Mouse (Mus musculus): Measurements from ENCODE around the gene Gucy1b1. TPM values are rescaled to one million over a fixed set of nuclear protein-coding genes. Genes with fewer than 3 reads are reported as not detected.

Gene Gucy1b1
- polyA plus RNA-seq, 2 experiments: 4.5 to 5.8 TPM

DNA sequence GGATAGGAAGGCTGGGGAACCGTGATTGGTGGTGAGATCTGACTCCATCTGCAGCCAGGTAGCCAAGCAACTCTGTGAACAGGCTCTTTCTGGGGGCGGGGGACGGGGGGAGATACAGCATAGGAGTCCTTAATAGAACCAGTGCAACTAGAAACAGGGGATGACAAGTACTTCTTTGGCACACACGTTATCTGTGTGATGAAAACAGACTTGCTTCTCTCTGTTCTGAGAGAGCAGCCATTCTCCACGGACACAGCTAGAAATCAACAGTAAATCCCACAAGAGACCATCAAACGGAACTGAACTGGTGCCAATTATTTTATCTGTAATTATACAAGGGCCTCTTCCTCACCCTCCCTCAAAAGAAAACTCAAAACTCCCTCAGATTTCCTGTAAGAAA lies 29.7 kb upstream of the Gucy1b1 start:
- DNase-seq (ENCODE audit: low read depth in 3 of 3, low spot score in 3 of 3) (no peak), ATAC-seq (ENCODE audit: insufficient read depth) (no peak)
- Histone ChIP-seq H3K4me3 (ENCODE audit: insufficient read depth in 1 of 2, low read depth in 2 of 2, low read length in 2 of 2) (no peak overlapping the region), H3K4me1 (replicated peaks; ENCODE audit: control insufficient read depth in 2 of 2, insufficient read depth in 2 of 2, low read length in 1 of 2) (no peaks in the 10 kb centered on the region), H3K4me2 (ENCODE audit: low read depth) (no peak overlapping the region), H3K9me3 (ENCODE audit: control insufficient read depth, low read length) (no peaks in the 10 kb centered on the region), H3K27ac (no peak overlapping the region), H3K36me3 (replicated peaks; ENCODE audit: control insufficient read depth, insufficient read depth, low read depth) (no peaks in the 10 kb centered on the region), H3K27me3 (ENCODE audit: control insufficient read depth, insufficient read depth, low read length) (no peaks in the 10 kb centered on the region), H3K9ac (replicated peaks) (no peak overlapping the region)
- TF ChIP-seq CTCF (IDR thresholded peaks at IDR 0.05; ENCODE audit: low read depth): no peak
- no peak for TF ChIP-seq EP300 (IDR thresholded peaks at IDR 0.05; ENCODE audit: low read depth)
- 61% methylated on average over 6 of the region's 6 CpGs for WGBS (ENCODE audit: insufficient replicate concordance)

DNA sequence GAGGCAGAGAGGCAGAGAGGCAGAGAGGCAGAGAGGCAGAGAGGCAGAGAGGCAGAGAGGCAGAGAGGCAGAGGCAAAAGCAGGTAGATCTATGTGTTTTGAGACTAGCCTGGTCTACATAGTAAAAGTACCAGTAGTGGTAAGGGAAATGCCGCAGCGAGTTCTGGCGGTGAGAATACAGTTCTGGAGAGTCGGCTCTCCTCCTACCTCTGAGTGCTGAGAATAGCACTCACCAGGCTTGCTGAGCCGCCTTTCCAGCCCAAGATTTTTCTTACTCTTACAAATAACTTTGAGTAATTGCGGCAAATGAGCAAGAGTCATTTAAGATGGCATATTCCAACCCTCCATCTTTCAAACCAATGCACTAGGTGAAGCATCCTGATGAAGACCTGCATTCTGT lies 24.6 kb upstream of the Gucy1b1 start:
- Histone ChIP-seq H3K4me3 (ENCODE audit: insufficient read depth in 1 of 2, low read depth in 2 of 2, low read length in 2 of 2) (no peak overlapping the region), H3K9ac (replicated peaks) (no peak overlapping the region), H3K9me3 (ENCODE audit: control insufficient read depth, low read length) (no peaks in the 10 kb centered on the region), H3K27me3 (ENCODE audit: control insufficient read depth, insufficient read depth, low read length) (no peaks in the 10 kb centered on the region), H3K36me3 (replicated peaks; ENCODE audit: control insufficient read depth, insufficient read depth, low read depth) (no peaks in the 10 kb centered on the region), H3K27ac (no peak overlapping the region), H3K4me2 (ENCODE audit: low read depth) (no peak overlapping the region), H3K4me1 (replicated peaks; ENCODE audit: control insufficient read depth in 2 of 2, insufficient read depth in 2 of 2, low read length in 1 of 2) (no peaks in the 10 kb centered on the region)
- TF ChIP-seq EP300 (IDR thresholded peaks at IDR 0.05; ENCODE audit: low read depth) (no peak), CTCF (IDR thresholded peaks at IDR 0.05; ENCODE audit: low read depth) (no peak)
- no peak for DNase-seq (ENCODE audit: low read depth in 3 of 3, low spot score in 3 of 3)
- 69% methylated on average over 6 of the region's 6 CpGs for whole genome bisulfite sequencing (ENCODE audit: insufficient replicate concordance)
- ATAC-seq (ENCODE audit: insufficient read depth): no peak

- no peak overlapping the region for H3K9ac ChIP-seq (replicated peaks)
- no peaks in the 10 kb centered on the region for H3K4me1 ChIP-seq (replicated peaks; ENCODE audit: control insufficient read depth in 2 of 2, insufficient read depth in 2 of 2, low read length in 1 of 2)
- no peak overlapping the region for H3K4me3 ChIP-seq (ENCODE audit: insufficient read depth in 1 of 2, low read depth in 2 of 2, low read length in 2 of 2)
- H3K9me3 ChIP-seq (ENCODE audit: control insufficient read depth, low read length): no peaks in the 10 kb centered on the region
- no peak overlapping the region for H3K27ac ChIP-seq
- DNase-seq (ENCODE audit: low read depth in 3 of 3, low spot score in 3 of 3) (no peak), ATAC-seq (ENCODE audit: insufficient read depth) (no peak)
- H3K36me3 ChIP-seq (replicated peaks; ENCODE audit: control insufficient read depth, insufficient read depth, low read depth): no peaks in the 10 kb centered on the region
- TF ChIP-seq CTCF (IDR thresholded peaks at IDR 0.05; ENCODE audit: low read depth) (no peak), EP300 (IDR thresholded peaks at IDR 0.05; ENCODE audit: low read depth) (no peak)
- H3K27me3 ChIP-seq (ENCODE audit: control insufficient read depth, insufficient read depth, low read length): no peaks in the 10 kb centered on the region
- no peak overlapping the region for H3K4me2 ChIP-seq (ENCODE audit: low read depth)
- 51% methylated on average over 2 of the region's 2 CpGs for WGBS (ENCODE audit: insufficient replicate concordance)
Measured at GRCm38 (mm10) chr3:82096801-82097200, 22.3 kb upstream of the Gucy1b1 start.

GRCm38 (mm10) chr3:82073741-82074181 lies 728 bp downstream of the Gucy1b1 start:
- Histone ChIP-seq H3K27me3 (ENCODE audit: control insufficient read depth, insufficient read depth, low read length) (peaks cover 4% of the 10 kb centered on the region), H3K27ac (no peak overlapping the region), H3K4me2 (ENCODE audit: low read depth) (peak overlapping the region; percentile 38), H3K9ac (replicated peaks) (no peak overlapping the region; the same call in 1 of the 2 replicates), H3K4me1 (replicated peaks; ENCODE audit: control insufficient read depth in 2 of 2, insufficient read depth in 2 of 2, low read length in 1 of 2) (no peaks in the 10 kb centered on the region), H3K4me3 (ENCODE audit: insufficient read depth in 1 of 2, low read depth in 2 of 2, low read length in 2 of 2) (peak overlapping the region; percentile 27 to 38), H3K36me3 (replicated peaks; ENCODE audit: control insufficient read depth, insufficient read depth, low read depth) (no peaks in the 10 kb centered on the region), H3K9me3 (ENCODE audit: control insufficient read depth, low read length) (no peaks in the 10 kb centered on the region)
- TF ChIP-seq CTCF (IDR thresholded peaks at IDR 0.05; ENCODE audit: low read depth) (no peak), EP300 (IDR thresholded peaks at IDR 0.05; ENCODE audit: low read depth) (no peak)
- ATAC-seq (ENCODE audit: insufficient read depth): peak; percentile 28; the same call in 1 of the 2 replicates
- 3% methylated on average over 34 of the region's 34 CpGs for WGBS (ENCODE audit: insufficient replicate concordance)
- no peak for DNase-seq (ENCODE audit: low read depth in 3 of 3, low spot score in 3 of 3)

- DNase-seq (ENCODE audit: low read depth in 3 of 3, low spot score in 3 of 3) (no peak), ATAC-seq (ENCODE audit: insufficient read depth) (no peak)
- Histone ChIP-seq H3K27ac (no peak overlapping the region), H3K9me3 (ENCODE audit: control insufficient read depth, low read length) (no peaks in the 10 kb centered on the region), H3K36me3 (replicated peaks; ENCODE audit: control insufficient read depth, insufficient read depth, low read depth) (no peaks in the 10 kb centered on the region), H3K4me1 (replicated peaks; ENCODE audit: control insufficient read depth in 2 of 2, insufficient read depth in 2 of 2, low read length in 1 of 2) (peaks cover 0 to 4% of the 10 kb centered on the region in 2 experiments; a peak in 1 of 4 replicates), H3K4me2 (ENCODE audit: low read depth) (no peak overlapping the region), H3K27me3 (ENCODE audit: control insufficient read depth, insufficient read depth, low read length) (no peaks in the 10 kb centered on the region), H3K9ac (replicated peaks) (no peak overlapping the region), H3K4me3 (ENCODE audit: insufficient read depth in 1 of 2, low read depth in 2 of 2, low read length in 2 of 2) (no peak overlapping the region)
- 59% methylated on average over 5 of the region's 5 CpGs for WGBS (ENCODE audit: insufficient replicate concordance)
- TF ChIP-seq CTCF (IDR thresholded peaks at IDR 0.05; ENCODE audit: low read depth) (no peak), EP300 (IDR thresholded peaks at IDR 0.05; ENCODE audit: low read depth) (no peak)
Measured at GRCm38 (mm10) chr3:82067830-82068229, 6.7 kb downstream of the Gucy1b1 start.
